Comparison of ENCODE assay signal across 10 mouse cellular contexts in genomic region chr19:52854068-52854682, GRCm38 (mm10).
DNase-seq lines count a peak whose midpoint lies in the region; ATAC-seq lines count a peak whose summit lies in the region.
"Had no signal": no experiment of that assay in that cellular context is flagged by ENCODE, and none has a peak within 500 bp of the region (broad histone marks: within the 10 kb centered on the region; RNA-seq: fewer than 3 reads in every experiment).

No protein-coding gene starts in this region.

- no peaks in the 10 kb centered on the region for H3K4me1 ChIP-seq in embryonic facial prominence, embryonic 14.5 days (ENCODE audit: control insufficient read depth, insufficient read depth, low read length)
- no peaks in the 10 kb centered on the region for H3K4me1 ChIP-seq in embryonic facial prominence, embryonic 10.5 days
- H3K4me1 ChIP-seq in liver, embryonic 12.5 days: no peaks in the 10 kb centered on the region
- H3K4me1 ChIP-seq: liver, embryonic 15.5 days had no signal

- H3K4me2 ChIP-seq in embryonic facial prominence, embryonic 14.5 days (ENCODE audit: low read depth, low read length): no peak overlapping the region
- H3K4me2 ChIP-seq in liver, embryonic 12.5 days: no peak overlapping the region
- H3K4me2 ChIP-seq: liver, embryonic 15.5 days had no signal

- H3K9me3 ChIP-seq in embryonic facial prominence, embryonic 14.5 days (ENCODE audit: control insufficient read depth, low read length): no peaks in the 10 kb centered on the region
- H3K9me3 ChIP-seq in embryonic facial prominence, embryonic 10.5 days: no peaks in the 10 kb centered on the region
- no peaks in the 10 kb centered on the region for H3K9me3 ChIP-seq in liver, embryonic 12.5 days (replicated peaks)
- H3K9me3 ChIP-seq: liver, embryonic 15.5 days had no signal

- peak; percentile 75; the same call in 1 of the 2 replicates for ATAC-seq in embryonic facial prominence, embryonic 14.5 days (ENCODE audit: low read depth)
- no peak for ATAC-seq in liver, embryonic 12.5 days

- no peaks in the 10 kb centered on the region for H3K27me3 ChIP-seq in embryonic facial prominence, embryonic 14.5 days (replicated peaks; ENCODE audit: control insufficient read depth, insufficient read depth, low read length)
- H3K27me3 ChIP-seq in embryonic facial prominence, embryonic 10.5 days (replicated peaks; ENCODE audit: low read depth, poor library complexity, severe bottlenecking): no peaks in the 10 kb centered on the region
- H3K27me3 ChIP-seq in liver, embryonic 12.5 days (replicated peaks): no peaks in the 10 kb centered on the region
- H3K27me3 ChIP-seq: liver, embryonic 15.5 days had no signal

- no peak overlapping the region for H3K4me3 ChIP-seq in embryonic facial prominence, embryonic 14.5 days (ENCODE audit: low read depth, low read length)
- H3K4me3 ChIP-seq in embryonic facial prominence, embryonic 10.5 days: no peak overlapping the region
- no peak overlapping the region for H3K4me3 ChIP-seq in liver, embryonic 12.5 days
- H3K4me3 ChIP-seq: heart, adult 2 months; liver, embryonic 15.5 days had no signal

- 64% methylated on average over 7 of the region's 7 CpGs for WGBS in embryonic facial prominence, embryonic 14.5 days
- WGBS in embryonic facial prominence, embryonic 10.5 days: 84% methylated on average over 7 of the region's 7 CpGs
- 69% methylated on average over 7 of the region's 7 CpGs for WGBS in liver, embryonic 12.5 days (ENCODE audit: insufficient replicate concordance)

- no peaks in the 10 kb centered on the region for H3K36me3 ChIP-seq in embryonic facial prominence, embryonic 14.5 days (ENCODE audit: control insufficient read depth, insufficient read depth, low read length)
- no peaks in the 10 kb centered on the region for H3K36me3 ChIP-seq in embryonic facial prominence, embryonic 10.5 days (replicated peaks)
- no peaks in the 10 kb centered on the region for H3K36me3 ChIP-seq in liver, embryonic 12.5 days
- H3K36me3 ChIP-seq: liver, embryonic 15.5 days had no signal

- peak overlapping the region; percentile 15; the same call in 1 of the 2 replicates for H3K27ac ChIP-seq in embryonic facial prominence, embryonic 14.5 days (replicated peaks; ENCODE audit: low read depth, low read length)
- H3K27ac ChIP-seq in embryonic facial prominence, embryonic 10.5 days (replicated peaks): no peak overlapping the region
- H3K27ac ChIP-seq in liver, embryonic 12.5 days: no peak overlapping the region
- H3K27ac ChIP-seq: heart, adult 2 months; liver, embryonic 15.5 days had no signal

- intact Hi-C loops in left cerebral cortex, postnatal 36 days (cut with DNase I): no loop called here

- no peak overlapping the region for H3K9ac ChIP-seq in embryonic facial prominence, embryonic 14.5 days (ENCODE audit: low read depth, low read length)
- no peak overlapping the region for H3K9ac ChIP-seq in liver, embryonic 12.5 days
- H3K9ac ChIP-seq: liver, embryonic 15.5 days had no signal

- peak; percentile 85 for DNase-seq in embryonic facial prominence, embryonic 14.5 days (ENCODE audit: low spot score)
- DNase-seq in embryonic facial prominence, embryonic 10.5 days (ENCODE audit: low spot score): no peak
- DNase-seq in urinary bladder, postnatal 14 days (ENCODE audit: low spot score): peak; percentile 16
- DNase-seq in urinary bladder, postnatal 10 days (ENCODE audit: low spot score): no peak
- peak; percentile 28 to 33 for DNase-seq in left cerebral cortex, postnatal 36 days (ENCODE audit: low spot score in 2 of 2)
- peak; percentile 40 for DNase-seq in testis, postnatal 14 days (ENCODE audit: low spot score)
- no peak for DNase-seq in embryo, embryonic 11 days

Comparison
In these comparisons a context has a peak if more than half of its experiments do, and no peak if none do; other contexts are left out.
1. DNase-seq: peak in embryonic facial prominence, embryonic 14.5 days (single experiment), urinary bladder, postnatal 14 days (single experiment), left cerebral cortex, postnatal 36 days (2 of 2) and testis, postnatal 14 days (single experiment); none in embryonic facial prominence, embryonic 10.5 days (single experiment), urinary bladder, postnatal 10 days (single experiment) and embryo, embryonic 11 days (single experiment).